Mouse (Mus musculus) ES-Bruce4 (cell line): ENCODE measurements around the gene Bbs1.

Source experiments
- CTCF ChIP-seq: IDR thresholded peaks from one replicate; pipeline ENCODE4 v1.8.1; 2011; ENCODE audit warnings: low read depth, low read length
- EP300 ChIP-seq: IDR thresholded peaks from 2 replicates; pipeline ENCODE4 v1.6.1; 2011; ENCODE audit warnings: low read depth, low read length; ENCODE audit not compliant: insufficient read depth
- POLR2A ChIP-seq: IDR thresholded peaks from one replicate; pipeline ENCODE4 v1.8.1; 2011; ENCODE audit warnings: low read length; ENCODE audit not compliant: insufficient read depth

GRCm38 (mm10) chr19:4928781-4929180 is 22.4 kb upstream of the Bbs1 start:
- TF ChIP-seq POLR2A (no peak), CTCF (no peak), EP300 (no peak)
